Mouse (Mus musculus) CD8-positive naive resting alpha-beta T cell, adult 2 months (primary cell): Measurements from ENCODE around the gene Npw.

Source experiments
- DNase-seq, 2 experiments: peaks; one replicate each; pipeline ENCODE4 v3.0.0; 2022; ENCODE audit warnings: low read depth in 2 of 2, low spot score in 2 of 2

The Npw gene

DNA sequence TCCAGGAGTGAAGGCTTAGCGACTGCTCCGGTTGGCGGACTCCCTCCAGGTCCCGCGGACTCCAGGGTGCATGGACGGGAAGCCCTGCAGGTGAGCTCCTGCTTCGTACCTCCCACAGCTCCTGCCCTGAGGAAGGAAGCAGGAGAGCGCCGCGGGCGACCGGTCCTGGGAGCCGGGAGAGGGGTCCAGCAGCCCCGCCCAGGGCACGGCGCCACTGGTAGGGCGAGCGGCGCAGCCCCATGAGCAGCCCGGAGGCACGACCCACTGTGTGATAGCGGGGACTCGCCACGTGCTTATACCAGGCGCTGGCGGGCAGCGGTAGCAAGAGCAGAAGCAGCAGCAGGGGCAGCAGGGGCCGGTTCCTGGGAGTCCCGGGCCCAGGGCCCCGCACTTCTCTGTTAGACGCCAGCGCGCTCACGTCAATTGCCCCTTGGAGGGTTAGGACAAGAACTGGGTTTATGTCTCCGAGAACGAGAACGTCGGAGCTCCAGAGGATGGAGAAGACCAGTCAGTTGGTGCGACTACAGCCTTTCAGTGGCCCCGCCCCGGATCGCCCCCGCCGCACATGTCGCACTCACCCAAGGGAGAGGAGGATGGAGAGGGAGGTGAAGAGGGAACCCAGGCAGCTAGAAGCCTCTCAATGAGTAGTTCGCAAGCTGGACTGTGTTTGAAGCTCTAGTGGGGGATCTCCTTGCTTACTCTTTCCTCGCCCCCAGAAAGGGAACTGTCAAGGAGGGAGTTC, at the start of gene Npw:
Npw (minus strand) TSS at position 441 of the 742 bp plus-strand sequence.
- DNase-seq, result no peak

- DNase-seq, result no peak
Observed at GRCm38 (mm10) chr17:24707801-24708425, 49.7 kb upstream of the Npw start.

DNA sequence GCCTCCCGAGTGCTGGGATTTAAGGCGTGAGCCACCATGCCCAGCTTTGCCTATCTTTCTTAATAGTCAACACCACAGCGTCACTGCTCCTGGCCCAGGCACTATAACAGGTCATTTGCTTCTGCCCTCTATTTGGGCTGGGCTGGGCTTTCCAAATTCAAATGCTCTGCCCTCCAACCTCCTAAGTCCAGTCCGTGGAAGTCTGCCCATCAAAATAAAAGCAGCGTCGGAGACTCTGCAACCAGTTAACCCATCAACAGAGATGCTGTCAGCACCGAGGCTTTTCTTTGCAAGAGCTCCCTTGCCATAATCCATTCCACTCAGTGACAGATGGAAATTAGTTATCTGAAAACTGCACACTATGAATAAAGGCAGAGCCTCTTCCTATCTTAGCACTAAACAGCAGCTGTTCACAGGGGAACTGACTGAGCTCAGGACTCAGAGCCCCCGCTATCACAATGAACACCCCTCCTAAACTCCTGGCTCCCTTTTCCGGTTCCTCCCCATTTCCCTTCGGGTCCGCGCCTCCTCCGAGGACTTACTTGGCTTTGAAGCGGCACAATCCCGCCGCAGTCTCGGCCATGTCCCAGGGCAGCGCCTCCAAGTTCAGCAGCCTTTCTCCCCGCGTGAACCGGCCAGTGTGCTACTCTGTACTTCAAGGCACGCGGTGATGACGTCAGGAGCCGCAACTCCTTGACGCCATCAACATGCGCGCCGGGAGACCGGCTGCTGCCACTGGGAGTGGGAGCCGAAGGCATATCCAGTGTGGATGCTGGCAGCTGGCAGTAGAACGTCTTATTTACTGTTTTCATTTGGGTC, 48.9 kb upstream of the Npw start, which contains the start of gene Tbl3:
Tbl3 (minus strand) TSS at position 679 of the 819 bp plus-strand sequence.
- DNase-seq, result peak; percentile 85 to 90

GRCm38 (mm10) chr17:24705821-24706220, 47.6 kb upstream of the Npw start:
- DNase-seq, result no peak

DNA sequence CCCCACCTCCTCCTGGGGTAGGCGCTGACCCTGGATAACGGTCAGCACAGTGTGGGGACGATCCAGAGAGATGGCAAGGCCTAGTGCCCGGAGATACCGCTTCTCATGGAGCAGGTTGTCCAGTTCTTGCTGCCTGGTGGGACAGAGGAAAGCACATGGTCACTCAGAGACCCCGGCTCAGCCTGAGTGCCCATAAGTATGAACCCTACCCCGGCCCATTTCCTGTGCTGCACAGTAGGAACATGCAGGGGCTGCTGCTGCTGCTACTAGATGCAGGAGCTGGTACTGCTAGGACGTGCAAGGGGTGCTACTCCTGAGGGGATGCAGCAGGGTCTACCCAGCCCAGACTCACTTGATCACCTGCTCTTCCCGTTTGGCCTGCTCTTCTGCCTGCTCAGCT, 43.0 kb upstream of the Npw start:
- no peak for DNase-seq

DNA sequence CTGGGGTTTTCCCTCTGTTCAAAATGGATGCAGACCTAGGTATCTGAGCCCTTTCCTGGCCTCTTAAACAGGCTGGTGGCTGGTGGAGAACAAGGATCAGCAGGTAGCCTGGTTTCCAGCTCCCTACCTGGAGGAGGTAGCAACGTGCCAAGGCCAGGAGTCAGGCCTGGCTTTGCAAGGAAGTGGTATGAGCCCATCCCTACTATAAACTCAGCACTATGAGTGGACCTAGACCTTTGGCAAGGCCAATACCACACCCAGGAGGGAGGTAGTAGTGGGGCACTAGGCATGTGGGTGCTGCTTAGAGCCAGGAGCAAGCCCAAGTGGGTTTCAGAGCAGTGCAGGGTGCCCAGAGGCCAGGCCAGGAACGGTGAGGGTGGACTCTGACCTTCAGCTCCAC, 41.2 kb upstream of the Npw start:
- DNase-seq, result no peak

GRCm38 (mm10) chr17:24698715-24699114, 40.5 kb upstream of the Npw start:
- DNase-seq, result no peak

DNA sequence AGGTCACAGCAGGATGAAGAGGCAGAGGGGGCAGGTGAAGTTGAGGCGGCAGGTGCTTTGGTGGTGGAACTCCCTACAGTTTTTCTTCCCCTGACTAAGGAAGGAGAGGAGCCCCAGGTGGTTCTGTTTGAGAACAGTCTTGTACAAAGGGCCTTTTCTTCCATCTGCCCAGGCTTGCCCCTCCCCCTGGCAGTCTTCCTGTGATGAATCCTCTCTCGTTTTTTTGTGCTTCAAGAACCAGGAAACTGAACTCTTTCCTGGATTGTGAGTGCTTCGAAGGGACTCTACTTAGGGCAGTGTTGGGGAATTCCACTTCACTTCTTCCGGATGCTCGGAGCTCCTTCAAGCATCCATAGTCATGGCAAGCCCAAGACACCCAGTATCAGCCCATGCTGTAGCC, 39.7 kb upstream of the Npw start:
- no peak for DNase-seq

- peak; percentile 51 to 57 for DNase-seq
Observed at GRCm38 (mm10) chr17:24696011-24696697, 37.9 kb upstream of the Npw start, which contains the start of the genes Gfer and Noxo1. Gene Gfer (minus strand): TSS chr17:24696156. Gene Noxo1 (plus strand): TSS chr17:24696234.

DNA sequence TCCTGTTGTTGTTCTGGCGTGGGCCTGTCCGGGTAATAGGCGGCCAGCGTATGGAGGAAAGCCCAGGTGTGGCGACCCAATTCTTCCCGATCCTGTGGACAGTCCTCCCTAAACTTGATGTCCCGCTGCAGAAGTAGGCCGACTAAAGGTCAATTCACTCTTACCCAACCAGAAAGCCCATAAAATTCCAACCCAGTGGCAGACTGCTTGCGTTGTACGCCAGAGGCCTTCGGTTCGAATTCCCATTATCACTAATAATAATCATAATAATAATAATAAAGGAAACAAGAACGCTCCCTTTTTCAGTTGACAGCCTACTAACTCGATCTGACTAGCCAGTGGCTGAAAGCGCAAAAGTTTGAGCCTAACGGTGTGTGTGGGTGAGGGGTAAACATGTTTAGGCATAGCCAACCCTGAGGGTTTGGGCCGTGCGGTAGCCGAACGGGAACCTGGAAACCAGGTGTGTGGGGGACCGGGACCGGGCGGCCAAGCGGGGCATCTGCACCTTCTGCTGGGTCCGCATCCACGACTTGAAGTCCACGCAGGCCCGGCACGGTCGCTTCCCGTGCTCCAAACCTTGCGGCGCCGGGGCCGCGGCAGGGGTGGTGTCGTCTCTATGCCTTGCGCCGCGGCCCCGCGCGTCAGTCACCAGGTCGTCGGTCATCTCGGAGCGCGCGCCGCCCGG, 37.2 kb upstream of the Npw start:
- no peak for DNase-seq

GRCm38 (mm10) chr17:24692385-24692784, 34.1 kb upstream of the Npw start:
- no peak for DNase-seq

- no peak for DNase-seq
Observed at GRCm38 (mm10) chr17:24689251-24690081, 31.2 kb upstream of the Npw start, which contains the start of gene Syngr3. Gene Syngr3 (minus strand): TSS chr17:24689955.

DNA sequence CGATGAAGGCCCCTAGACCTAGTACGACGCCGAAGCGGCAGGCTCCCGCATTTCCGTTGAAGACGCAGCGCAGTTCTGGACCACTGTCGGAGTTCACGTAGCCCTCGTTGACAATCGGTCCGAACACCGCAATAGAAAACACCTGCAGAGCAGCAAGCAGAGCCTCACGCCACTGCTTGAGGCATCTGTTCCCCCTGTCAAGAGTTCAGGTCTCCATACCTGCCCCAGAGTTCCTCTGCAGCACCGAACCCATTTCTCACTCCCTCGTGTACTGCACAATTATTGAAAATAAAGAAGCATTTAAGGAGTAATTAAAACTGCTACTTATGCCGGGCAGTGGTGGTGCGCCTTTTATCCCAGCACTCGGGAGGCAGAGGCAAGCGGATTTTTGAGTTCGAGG, 29.3 kb upstream of the Npw start:
- no peak for DNase-seq

DNA sequence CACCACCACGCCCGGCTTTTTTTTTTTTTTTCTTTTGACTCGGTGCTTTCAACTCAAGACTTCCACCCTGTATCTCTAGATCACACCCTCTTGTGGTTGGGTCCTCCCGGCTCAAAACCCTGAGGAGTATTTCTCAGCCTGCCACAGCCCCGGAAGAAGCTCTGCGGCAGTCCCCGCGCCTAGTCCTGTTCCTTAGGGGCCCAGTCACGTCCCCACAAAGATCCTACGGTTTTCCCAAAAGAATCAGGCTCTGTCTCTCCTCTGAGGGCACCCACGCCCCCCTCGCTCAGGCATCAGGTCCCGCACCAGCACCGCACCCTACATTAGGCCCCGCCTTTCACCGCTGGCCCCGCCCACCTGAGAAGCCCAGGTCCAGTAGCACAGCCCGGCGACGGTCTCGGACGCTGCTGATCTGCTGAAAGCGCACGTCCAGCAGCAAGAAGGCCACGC, 28.9 kb upstream of the Npw start:
- peak in 1 of 2 experiments; percentile 39 for DNase-seq

GRCm38 (mm10) chr17:24686514-24686913, 28.3 kb upstream of the Npw start:
- DNase-seq, result peak in 1 of 2 experiments; percentile 40

DNA sequence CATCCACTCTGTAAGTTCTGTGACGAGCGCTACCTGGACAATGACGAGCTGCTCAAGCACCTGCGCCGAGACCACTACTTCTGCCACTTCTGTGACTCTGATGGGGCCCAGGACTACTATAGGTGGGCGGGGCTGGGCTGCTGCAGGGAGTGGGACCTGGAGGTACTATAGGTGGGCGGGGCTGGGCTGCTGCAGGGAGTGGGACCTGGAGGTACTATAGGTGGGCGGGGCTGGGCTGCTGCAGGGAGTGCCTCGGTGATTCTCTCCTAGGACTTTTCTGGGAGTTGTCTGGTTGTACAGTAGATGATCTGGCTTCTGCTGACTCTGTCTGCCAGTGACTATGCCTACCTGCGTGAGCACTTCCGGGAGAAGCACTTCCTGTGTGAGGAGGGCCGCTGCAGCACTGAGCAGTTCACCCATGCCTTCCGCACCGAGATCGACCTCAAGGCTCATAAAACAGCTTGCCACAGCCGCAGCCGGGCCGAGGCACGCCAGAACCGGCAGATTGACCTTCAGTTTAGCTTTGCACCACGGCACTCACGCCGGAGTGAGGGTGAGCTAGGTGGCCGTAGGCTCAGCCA, 19.3 kb upstream of the Npw start:
- DNase-seq, result no peak

DNA sequence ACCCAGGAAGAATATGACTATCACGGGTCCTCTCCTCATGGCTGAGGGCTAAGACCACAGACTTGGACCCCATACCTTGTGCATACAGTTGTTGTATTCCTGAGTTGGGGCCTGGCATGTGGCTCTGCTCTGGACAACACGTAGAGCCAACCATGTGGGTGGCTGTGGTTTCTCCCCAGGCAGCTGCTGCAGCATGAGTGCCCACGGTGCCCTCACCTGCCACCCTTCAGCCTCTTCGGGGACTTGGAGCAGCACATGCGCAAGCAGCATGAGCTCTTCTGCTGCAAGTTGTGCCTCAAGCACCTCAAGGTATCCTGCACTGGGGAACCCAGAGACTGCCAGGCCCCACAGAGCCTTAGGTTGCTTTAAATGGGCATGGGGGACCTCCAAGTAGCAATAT, 18.6 kb upstream of the Npw start:
- DNase-seq, result no peak

DNA sequence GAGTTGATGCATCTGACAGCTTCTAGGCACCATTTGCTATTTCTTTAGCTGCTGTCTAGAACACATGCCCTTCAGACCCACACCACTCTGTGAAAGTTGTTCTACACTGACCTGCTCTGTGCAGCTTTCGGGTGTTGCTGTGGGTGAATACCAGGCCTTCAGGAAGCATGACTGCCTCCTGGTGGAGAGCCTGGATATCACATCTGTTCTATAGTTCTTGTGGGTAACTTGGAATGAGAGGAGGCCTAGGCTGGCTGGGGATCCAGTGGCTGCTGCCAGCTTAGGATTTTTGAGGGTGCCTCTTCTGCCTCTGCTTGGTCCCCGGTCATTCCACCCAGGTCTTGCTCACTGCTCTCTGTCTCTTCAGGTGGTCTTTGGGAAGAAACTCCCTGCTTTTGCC, 17.9 kb upstream of the Npw start:
- DNase-seq, result peak; percentile 60 to 78

GRCm38 (mm10) chr17:24674277-24674676, 16.0 kb upstream of the Npw start:
- DNase-seq, result no peak
